Mouse (Mus musculus): ENCODE results near the gene Bves. TPM values are rescaled to one million over a fixed set of nuclear protein-coding genes. Genes with fewer than 3 reads are reported as not detected.

Bves gene
- polyA plus RNA-seq, 1 experiment from 2014 or later = 0.75 TPM

DNA sequence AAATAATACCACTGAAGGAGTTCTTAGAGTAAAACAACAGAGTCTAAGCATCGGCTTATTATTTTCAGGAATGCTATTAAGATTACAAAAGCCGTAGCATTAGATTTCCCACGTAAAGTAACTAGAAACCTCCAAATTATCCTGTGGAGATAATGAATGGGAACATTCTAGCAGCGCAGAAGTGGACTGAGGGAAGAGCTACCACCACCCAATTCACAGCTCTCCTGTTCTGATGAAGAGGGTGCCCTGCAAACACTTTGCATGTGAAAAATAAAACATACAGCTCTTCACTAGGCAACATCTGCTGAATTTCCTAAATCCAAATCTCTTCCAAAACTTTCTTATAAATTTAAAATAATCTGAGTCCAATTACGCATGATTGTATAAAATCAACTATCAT is 76.6 kb downstream of the Bves start:
- Histone ChIP-seq H3K27me3 (no peaks in the 10 kb centered on the region), H3K4me2 (no peak overlapping the region), H3K27ac (no peak overlapping the region), H3K4me1 (peaks cover 10% of the 10 kb centered on the region), H3K4me3 (no peak overlapping the region), H3K36me3 (ENCODE audit: poor library complexity, severe bottlenecking) (no peaks in the 10 kb centered on the region), H3K9ac (no peak overlapping the region), H3K9me3 (replicated peaks) (no peaks in the 10 kb centered on the region)
- 25% methylated on average over 5 of the region's 5 CpGs for WGBS
- no peak for ATAC-seq

Other genes with a start within 250 kb of the Bves start
- 0.49 TPM in 2 replicates for gene Popdc3, start 157.7 kb upstream of the Bves start, polyA plus RNA-seq (2015; fragmentation: Nextera tagmentation; extraction: Ambion mirVana)
- 7.4 and 8.7 TPM in 2 replicates for gene Lin28b, start 150.6 kb downstream of the Bves start, polyA plus RNA-seq (2015; fragmentation: Nextera tagmentation; extraction: Ambion mirVana)
- gene Hace1, start 242.1 kb downstream of the Bves start, polyA plus RNA-seq (2015; fragmentation: Nextera tagmentation; extraction: Ambion mirVana) = 15.3 and 16.0 TPM in 2 replicates